Mouse (Mus musculus) cortical plate, adult 2 months (tissue): ENCODE measurements around the gene Zfp541. TPM values are rescaled to one million over a fixed set of nuclear protein-coding genes. Genes with fewer than 3 reads are reported as not detected.

Experiments
- H3K27ac ChIP-seq: fragments of 200-500 bp; 2 replicates; pipeline ENCODE4 v1.5.1; 2012; ENCODE audit warnings: low read length, control low read depth, inconsistent platforms; ENCODE audit not compliant: insufficient read depth
- H3K4me1 ChIP-seq: fragments of 200-500 bp; 2 replicates; pipeline ENCODE4 v1.6.1; 2011; ENCODE audit warnings: low read length; ENCODE audit not compliant: control insufficient read depth, insufficient read depth
- H3K4me3 ChIP-seq: fragments of 200-500 bp; 2 replicates; pipeline ENCODE4 v1.5.1; 2011; ENCODE audit warnings: mild to moderate bottlenecking, low read length, control low read depth; ENCODE audit not compliant: insufficient read depth
- CTCF ChIP-seq: fragments of 200-500 bp; IDR thresholded peaks from 2 replicates; pipeline ENCODE4 v1.5.1; 2011; ENCODE audit warnings: mild to moderate bottlenecking, control low read depth, low read length; ENCODE audit not compliant: insufficient read depth; ENCODE audit errors: extremely low read depth
- POLR2A ChIP-seq: fragments of 200-500 bp; IDR thresholded peaks from 2 replicates; pipeline ENCODE4 v1.6.1; 2011; ENCODE audit warnings: mild to moderate bottlenecking, low read length, control low read depth; ENCODE audit not compliant: insufficient read depth; ENCODE audit errors: extremely low read depth
- polyA plus RNA-seq: library from polyadenylated mRNA; depleted of rRNA; stranded (reverse); fragments of >200 nt; gene quantifications from 2 replicates; pipeline ENCODE4 v1.2.3, GENCODE M21; 2012; rRNA removed

The Zfp541 gene
- polyA plus RNA-seq: 0.45 and 0.52 TPM in 2 replicates

GRCm38 (mm10) chr7:16061219-16062098 lies at the start of gene Zfp541:
Gene Zfp541 (plus strand): TSS chr7:16061814.
- Histone ChIP-seq H3K27ac (no peak within 1 kb of the TSS), H3K4me3 (no peak within 1 kb of the TSS), H3K4me1 (no peaks in the 10 kb centered on the region)
- TF ChIP-seq POLR2A: no peak
- no peak for TF ChIP-seq CTCF

- TF ChIP-seq CTCF: peak; percentile 28; the same call in 1 of the 2 replicates
- no peak for TF ChIP-seq POLR2A
- no peaks in the 10 kb centered on the region for H3K4me1 ChIP-seq
- no peak overlapping the region for H3K4me3 ChIP-seq
- H3K27ac ChIP-seq: no peak overlapping the region
Measured at GRCm38 (mm10) chr7:16012576-16013263, 48.9 kb upstream of the Zfp541 start.

- Histone ChIP-seq H3K27ac (no peak overlapping the region), H3K4me3 (no peak overlapping the region), H3K4me1 (no peaks in the 10 kb centered on the region)
- TF ChIP-seq CTCF (no peak), POLR2A (no peak)
Measured at GRCm38 (mm10) chr7:16013722-16014275, 47.8 kb upstream of the Zfp541 start.

GRCm38 (mm10) chr7:16014521-16015175 lies 47.0 kb upstream of the Zfp541 start:
- no peaks in the 10 kb centered on the region for H3K4me1 ChIP-seq
- no peak for TF ChIP-seq POLR2A
- TF ChIP-seq CTCF: no peak
- H3K27ac ChIP-seq: no peak overlapping the region
- no peak overlapping the region for H3K4me3 ChIP-seq

GRCm38 (mm10) chr7:16015384-16015783 lies 46.2 kb upstream of the Zfp541 start:
- no peak for TF ChIP-seq CTCF
- TF ChIP-seq POLR2A: no peak
- H3K4me1 ChIP-seq: no peaks in the 10 kb centered on the region
- H3K4me3 ChIP-seq: no peak overlapping the region
- no peak overlapping the region for H3K27ac ChIP-seq

GRCm38 (mm10) chr7:16018016-16018810 lies 43.4 kb upstream of the Zfp541 start:
- H3K4me3 ChIP-seq: no peak overlapping the region
- no peaks in the 10 kb centered on the region for H3K4me1 ChIP-seq
- H3K27ac ChIP-seq: no peak overlapping the region
- TF ChIP-seq POLR2A (no peak), CTCF (no peak)

- TF ChIP-seq POLR2A: no peak
- no peak for TF ChIP-seq CTCF
- H3K27ac ChIP-seq: no peak overlapping the region
- H3K4me1 ChIP-seq: no peaks in the 10 kb centered on the region
- no peak overlapping the region for H3K4me3 ChIP-seq
Measured at GRCm38 (mm10) chr7:16019256-16020094, 42.1 kb upstream of the Zfp541 start.

- H3K4me3 ChIP-seq: no peak overlapping the region
- H3K27ac ChIP-seq: no peak overlapping the region
- peaks cover 8% of the 10 kb centered on the region for H3K4me1 ChIP-seq
- no peak for TF ChIP-seq POLR2A
- TF ChIP-seq CTCF: no peak
Measured at GRCm38 (mm10) chr7:16024603-16025222, 36.9 kb upstream of the Zfp541 start.
